In the genomic region with DNA sequence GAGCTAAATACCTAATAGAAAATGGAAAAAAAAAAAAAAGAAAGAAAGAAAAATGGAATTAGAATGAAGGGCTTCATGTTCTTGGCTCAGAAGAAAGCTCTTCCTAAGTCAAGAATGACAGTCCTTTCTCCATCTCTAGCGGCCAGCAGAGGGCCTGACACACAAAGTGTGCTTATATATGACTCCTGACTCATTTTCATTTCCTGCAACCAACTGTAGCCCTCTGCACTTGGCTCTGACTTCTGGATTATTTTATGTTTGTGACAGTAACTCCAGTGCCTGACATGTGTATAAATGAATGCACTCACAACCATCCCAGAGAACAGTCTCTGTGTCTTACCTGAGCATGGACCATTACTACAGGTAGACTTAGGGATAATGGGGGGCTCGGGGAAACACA, we compare ENCODE assay signal across 9 mouse cellular contexts. TPM values are rescaled to one million over a fixed set of nuclear protein-coding genes. Genes with fewer than 3 reads are reported as not detected.
DNase-seq lines count a peak whose midpoint lies in the region; ATAC-seq and TF ChIP-seq lines count a peak whose summit lies in the region.
"Had no signal": no experiment of that assay in that cellular context is flagged by ENCODE, and none has a peak within 500 bp of the region (broad histone marks: within the 10 kb centered on the region; RNA-seq: fewer than 3 reads in every experiment).

No protein-coding gene starts in this region.

- H3K9me3 ChIP-seq in kidney, embryonic 16.5 days (ENCODE audit: low read length), result no peaks in the 10 kb centered on the region

- no peaks in the 10 kb centered on the region for H3K27me3 ChIP-seq in kidney, adult 2 months (replicated peaks; ENCODE audit: control insufficient read depth, insufficient read depth, low read length)
- peaks cover 4% of the 10 kb centered on the region for H3K27me3 ChIP-seq in kidney, embryonic 16.5 days (ENCODE audit: insufficient read depth, low read length)

- no peak for ATAC-seq in kidney, embryonic 16.5 days (ENCODE audit: low FRiP score, low TSS enrichment)

- no peak for TF ChIP-seq POLR2A in kidney, adult 2 months (IDR thresholded peaks at IDR 0.05; ENCODE audit: low read depth, low read length)

- 0 out of 2 replicates have a peak, but pooled peaks cover 3% of the 10 kb centered on the region for H3K4me1 ChIP-seq in kidney, adult 2 months (ENCODE audit: control insufficient read depth, insufficient read depth, low read length)
- peaks cover 5% of the 10 kb centered on the region for H3K4me1 ChIP-seq in kidney, embryonic 16.5 days (ENCODE audit: insufficient read depth, low read length)

- no peak overlapping the region for H3K4me2 ChIP-seq in kidney, embryonic 16.5 days (replicated peaks; ENCODE audit: low read depth, low read length)

- no peak overlapping the region for H3K27ac ChIP-seq in kidney, adult 2 months (ENCODE audit: insufficient read depth, low read depth, low read length)
- H3K27ac ChIP-seq in kidney, embryonic 16.5 days (ENCODE audit: low read length), result no peak overlapping the region

- WGBS in kidney, adult 2 months, result 58% methylated on average over 2 of the region's 2 CpGs
- 48% methylated on average over 2 of the region's 2 CpGs for WGBS in kidney, embryonic 16.5 days

- no peak overlapping the region for H3K4me3 ChIP-seq in kidney, adult 2 months (ENCODE audit: insufficient read depth, low read depth, low read length)
- no peak overlapping the region for H3K4me3 ChIP-seq in kidney, embryonic 16.5 days (ENCODE audit: low read length)
- H3K4me3 ChIP-seq: erythroblast, embryonic 14.5 days had no signal

- H3K36me3 ChIP-seq in kidney, adult 2 months (ENCODE audit: control insufficient read depth, insufficient read depth, low read length), result no peaks in the 10 kb centered on the region
- H3K36me3 ChIP-seq in kidney, embryonic 16.5 days (ENCODE audit: insufficient read depth, low read length), result no peaks in the 10 kb centered on the region

- H3K9ac ChIP-seq in kidney, embryonic 16.5 days (replicated peaks; ENCODE audit: low read length), result no peak overlapping the region

- peak; percentile 34; the same call in 1 of the 2 replicates for TF ChIP-seq CTCF in kidney, adult 2 months (conservative IDR thresholded peaks at IDR 0.05; ENCODE audit: insufficient read depth, insufficient read length, low read depth, low read length)

- DNase-seq in kidney, adult 2 months, result peak; percentile 45
- peak; percentile 69 for DNase-seq in CD4-positive, CD25-positive, alpha-beta regulatory T cell, adult 2 months (ENCODE audit: low read depth, low spot score)
- peak; percentile 32 for DNase-seq in ZHBTc4 (ENCODE audit: low read depth, low spot score)
- peak; percentile 26 to 66 for DNase-seq in kidney, postnatal 36 days
- peak; percentile 69 for DNase-seq in thymus, postnatal 4 days
- DNase-seq in right cerebral cortex, adult 18-20 months, result no peak
- DNase-seq in layer of hippocampus, postnatal 10 days (ENCODE audit: low spot score in 2 of 2), result no peak

RNA-seq across cellular contexts. Expression of a gene that starts 2.0 kb away (rescaled TPM):
- polyA plus RNA-seq in kidney, adult 2 months (2012; rRNA removed), result 1.1 and 1.6 TPM in 2 replicates
- polyA plus RNA-seq in kidney, embryonic 16.5 days (2015; fragmentation: Nextera tagmentation; extraction: Ambion mirVana), result 2.5 and 2.7 TPM in 2 replicates
- total RNA-seq in layer of hippocampus, postnatal 10 days (2021), result 1 to 10 TPM in 1 of 2 experiments, under 1 TPM in 1; 0.96 to 1.1 TPM
- polyA plus RNA-seq: erythroblast, embryonic 14.5 days had no signal

RNA-seq across cellular contexts. Expression of a gene that starts 20.0 kb away (rescaled TPM):
- polyA plus RNA-seq in kidney, adult 2 months (2012; rRNA removed), result 1.9 and 2.5 TPM in 2 replicates
- polyA plus RNA-seq in kidney, embryonic 16.5 days (2015; fragmentation: Nextera tagmentation; extraction: Ambion mirVana), result 4.5 and 4.7 TPM in 2 replicates
- 1 to 10 TPM; 2.0 to 2.3 TPM for total RNA-seq in layer of hippocampus, postnatal 10 days (2021)
- polyA plus RNA-seq: erythroblast, embryonic 14.5 days had no signal

RNA-seq across cellular contexts. Expression of a gene that starts 31.1 kb away (rescaled TPM):
- 4.4 and 5.0 TPM in 2 replicates for polyA plus RNA-seq in kidney, adult 2 months (2012; rRNA removed)
- 9.0 and 10.6 TPM in 2 replicates for polyA plus RNA-seq in kidney, embryonic 16.5 days (2015; fragmentation: Nextera tagmentation; extraction: Ambion mirVana)
- 10 to 100 TPM; 13.5 to 16.1 TPM for total RNA-seq in layer of hippocampus, postnatal 10 days (2021)

Comparison
In these comparisons a context has a peak if more than half of its experiments do, and no peak if none do; other contexts are left out.
1. DNase-seq: peak in kidney, adult 2 months (single experiment), CD4-positive, CD25-positive, alpha-beta regulatory T cell, adult 2 months (single experiment), ZHBTc4 (single experiment), kidney, postnatal 36 days (2 of 2) and thymus, postnatal 4 days (single experiment); none in right cerebral cortex, adult 18-20 months (single experiment) and layer of hippocampus, postnatal 10 days (0 of 2).